Mouse (Mus musculus) fibroblast of lung, adult 2 months (primary cell): ENCODE results near the gene Slit1.

ENCODE experiments used
- DNase-seq: peaks from one replicate; pipeline ENCODE4 v3.0.0-alpha.2; 2011; ENCODE audit warnings: low read depth

The Slit1 gene

DNA sequence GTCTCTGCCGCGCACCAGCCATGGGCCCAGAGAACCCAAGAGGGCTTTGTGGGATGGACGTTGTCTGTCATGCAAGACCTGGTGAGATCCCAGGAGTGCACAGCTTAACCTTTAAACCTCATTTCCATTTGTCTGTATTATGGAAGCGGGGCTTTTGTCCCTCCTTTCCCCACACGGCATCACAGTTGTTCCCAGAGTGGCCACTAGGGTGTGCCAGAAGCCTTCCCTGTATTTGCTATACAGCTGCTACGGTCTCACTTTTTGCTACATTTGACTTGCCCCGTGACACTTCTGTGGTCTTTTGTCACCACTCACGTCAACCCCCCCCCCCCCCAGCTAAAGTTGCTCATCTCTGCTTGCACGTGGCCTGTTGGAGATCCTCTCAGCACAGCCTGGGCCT is 87.5 kb downstream of the Slit1 start:
- no peak for DNase-seq

DNA sequence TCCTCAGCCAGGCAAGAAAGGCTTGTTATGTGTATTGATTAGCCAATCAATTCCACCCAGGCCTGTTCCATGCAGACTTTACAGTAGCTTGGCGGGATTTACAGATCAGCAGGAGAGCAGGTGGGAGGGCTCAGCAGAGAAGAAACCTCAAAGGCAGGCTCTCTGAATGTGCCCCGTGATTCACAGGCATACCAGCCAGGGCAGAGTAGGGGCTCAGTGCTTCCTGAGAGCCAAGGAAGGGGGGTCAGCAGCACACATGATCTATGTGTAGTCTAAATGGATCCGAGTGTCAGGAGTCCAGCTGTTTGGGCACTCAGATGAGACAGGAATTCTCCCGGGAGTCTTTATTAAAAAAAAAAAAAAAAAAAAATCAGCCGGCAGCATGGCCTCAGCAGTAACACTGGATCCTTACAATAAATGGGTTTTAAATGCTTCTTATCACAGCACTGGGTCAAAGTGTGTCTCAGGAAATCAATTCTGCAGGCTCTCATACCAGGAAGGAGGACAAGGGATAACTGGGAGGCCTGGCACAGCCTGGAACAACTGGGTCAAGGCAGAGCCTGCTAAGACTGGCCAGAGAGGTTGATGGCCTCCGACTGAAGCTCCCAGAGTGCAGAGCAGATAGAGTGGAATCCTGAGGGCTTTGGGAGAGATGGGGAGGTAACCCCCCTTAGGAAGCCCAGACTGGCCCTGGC is 88.2 kb downstream of the Slit1 start:
- no peak for DNase-seq

DNA sequence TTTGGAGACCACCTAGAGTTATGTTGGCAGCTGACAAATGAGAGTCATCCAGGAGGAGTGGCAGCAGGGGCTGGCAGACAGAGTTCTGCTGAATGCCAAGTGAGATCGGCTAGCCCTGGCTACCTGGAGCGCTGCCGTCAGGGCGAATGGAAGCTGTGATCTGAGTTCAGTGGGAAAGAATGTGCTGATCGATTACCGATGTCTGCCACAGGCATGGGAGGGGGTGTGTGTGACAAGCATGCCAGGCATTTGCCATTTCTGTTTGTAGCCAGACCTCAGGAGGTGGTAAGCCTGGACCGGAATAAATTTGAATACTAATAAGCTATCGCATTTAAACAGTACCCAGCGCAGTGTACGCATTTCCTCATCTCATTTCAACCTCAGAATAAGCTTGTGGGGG is 91.5 kb downstream of the Slit1 start:
- no peak for DNase-seq

- DNase-seq = no peak
Measured at GRCm38 (mm10) chr19:41649394-41649793, 94.1 kb downstream of the Slit1 start.

GRCm38 (mm10) chr19:41646947-41647631 is 96.4 kb downstream of the Slit1 start:
- DNase-seq = no peak

- DNase-seq = no peak
Measured at GRCm38 (mm10) chr19:41643010-41643409, 100.5 kb downstream of the Slit1 start.

DNA sequence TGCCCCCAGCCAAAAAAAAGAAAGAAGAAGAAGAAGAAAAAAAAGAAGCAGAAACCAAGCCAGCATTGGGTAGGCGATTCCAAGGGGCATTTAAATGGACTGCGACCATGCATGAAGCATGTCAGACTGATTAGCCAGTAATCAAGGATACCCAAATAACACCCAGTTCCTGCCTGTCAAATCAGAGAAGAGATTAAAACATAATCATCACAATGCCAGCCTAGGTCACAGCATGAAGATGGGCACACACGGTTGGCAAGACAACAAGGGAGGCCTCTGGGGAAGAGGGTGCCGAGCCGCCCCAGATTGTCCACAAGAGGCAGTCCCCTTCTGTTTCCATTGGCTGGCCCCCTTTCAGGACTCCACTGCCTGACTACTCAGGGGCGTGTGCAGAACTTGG is 108.5 kb downstream of the Slit1 start:
- no peak for DNase-seq

DNA sequence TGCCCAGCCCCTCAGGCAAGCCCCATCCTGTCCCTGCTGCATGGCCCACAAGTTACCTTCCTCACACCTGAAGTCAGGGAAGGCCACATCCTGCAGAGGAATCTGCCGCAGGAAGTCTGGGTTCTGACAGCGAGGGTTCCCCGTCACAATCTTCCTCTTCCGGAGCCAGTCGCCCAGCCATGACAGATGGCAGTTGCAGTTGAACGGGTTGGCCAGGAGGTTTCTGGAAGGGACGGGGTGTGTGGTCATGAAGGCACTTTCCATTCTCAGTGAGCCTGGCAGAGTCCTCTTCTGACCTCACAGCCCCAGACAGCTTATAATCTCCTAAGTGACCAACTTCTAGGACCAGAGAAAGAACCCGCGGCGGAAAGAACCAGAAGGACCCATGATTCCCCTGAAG is 109.4 kb downstream of the Slit1 start:
- no peak for DNase-seq

DNA sequence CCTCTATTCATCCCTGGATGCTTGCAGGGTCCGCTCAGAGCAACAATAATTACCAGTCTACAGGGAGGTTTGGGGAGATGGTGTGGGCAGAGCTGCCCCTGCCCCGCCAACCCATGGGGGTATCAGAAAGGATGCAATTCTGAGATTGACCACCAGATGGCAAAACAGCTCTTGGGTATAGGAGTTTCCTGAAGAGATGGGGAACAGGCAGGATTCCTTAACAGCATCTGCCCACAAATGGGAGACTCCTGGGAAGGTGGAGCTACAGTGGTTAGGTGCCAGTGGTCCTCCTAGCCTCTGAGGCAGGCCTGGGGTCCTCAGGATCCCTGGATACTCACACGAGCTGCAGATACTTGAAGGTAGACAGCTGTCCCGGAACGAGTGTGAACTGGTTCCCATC is 113.9 kb downstream of the Slit1 start:
- no peak for DNase-seq

DNA sequence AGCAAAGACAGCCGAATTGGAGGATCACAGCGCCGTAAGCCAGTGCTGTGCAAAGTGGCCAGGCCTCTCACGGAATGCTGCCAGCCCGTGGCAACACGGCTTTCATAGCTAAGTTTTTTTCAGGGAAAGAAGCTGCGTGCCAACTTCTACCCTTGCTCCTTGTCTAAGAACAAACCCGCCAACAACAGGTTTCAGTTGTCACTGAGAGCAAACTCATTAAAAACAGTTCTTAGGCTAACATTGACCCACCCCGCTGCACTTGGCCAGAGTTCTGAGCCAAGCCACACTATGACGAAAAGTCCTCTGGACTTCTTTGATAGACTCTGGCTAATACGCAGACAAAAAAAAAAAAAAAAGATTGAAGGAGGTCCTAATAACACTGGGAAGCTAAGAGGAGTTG is 114.5 kb downstream of the Slit1 start:
- DNase-seq = no peak

GRCm38 (mm10) chr19:41620366-41621092 is 122.9 kb downstream of the Slit1 start:
- no peak for DNase-seq

- DNase-seq = no peak
Measured at GRCm38 (mm10) chr19:41618771-41619385, 124.6 kb downstream of the Slit1 start.

GRCm38 (mm10) chr19:41618153-41618657 is 125.3 kb downstream of the Slit1 start:
- DNase-seq = no peak

DNA sequence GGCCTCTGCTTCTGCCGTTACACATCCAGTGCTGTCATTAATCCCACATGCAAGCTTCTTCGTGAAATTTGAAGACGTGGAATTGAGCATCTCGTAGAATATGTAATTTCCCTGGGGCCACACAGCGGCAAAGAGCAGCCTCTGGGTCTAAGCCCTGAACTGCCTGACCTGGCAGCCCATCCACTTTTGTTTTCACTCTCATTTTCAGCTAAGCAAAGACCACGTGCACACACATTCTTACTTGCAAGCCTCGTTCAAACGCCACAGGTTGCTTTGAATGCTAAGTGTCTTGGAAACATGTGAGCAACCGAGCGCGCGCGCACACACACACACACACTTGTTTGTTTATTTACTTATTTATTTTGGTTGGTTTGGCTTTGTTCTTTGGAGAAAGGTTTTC is 126.4 kb downstream of the Slit1 start:
- DNase-seq = no peak

- DNase-seq = no peak
Measured at GRCm38 (mm10) chr19:41616274-41616673, 127.2 kb downstream of the Slit1 start.

- no peak for DNase-seq
Measured at GRCm38 (mm10) chr19:41615606-41616224, 127.8 kb downstream of the Slit1 start.

DNA sequence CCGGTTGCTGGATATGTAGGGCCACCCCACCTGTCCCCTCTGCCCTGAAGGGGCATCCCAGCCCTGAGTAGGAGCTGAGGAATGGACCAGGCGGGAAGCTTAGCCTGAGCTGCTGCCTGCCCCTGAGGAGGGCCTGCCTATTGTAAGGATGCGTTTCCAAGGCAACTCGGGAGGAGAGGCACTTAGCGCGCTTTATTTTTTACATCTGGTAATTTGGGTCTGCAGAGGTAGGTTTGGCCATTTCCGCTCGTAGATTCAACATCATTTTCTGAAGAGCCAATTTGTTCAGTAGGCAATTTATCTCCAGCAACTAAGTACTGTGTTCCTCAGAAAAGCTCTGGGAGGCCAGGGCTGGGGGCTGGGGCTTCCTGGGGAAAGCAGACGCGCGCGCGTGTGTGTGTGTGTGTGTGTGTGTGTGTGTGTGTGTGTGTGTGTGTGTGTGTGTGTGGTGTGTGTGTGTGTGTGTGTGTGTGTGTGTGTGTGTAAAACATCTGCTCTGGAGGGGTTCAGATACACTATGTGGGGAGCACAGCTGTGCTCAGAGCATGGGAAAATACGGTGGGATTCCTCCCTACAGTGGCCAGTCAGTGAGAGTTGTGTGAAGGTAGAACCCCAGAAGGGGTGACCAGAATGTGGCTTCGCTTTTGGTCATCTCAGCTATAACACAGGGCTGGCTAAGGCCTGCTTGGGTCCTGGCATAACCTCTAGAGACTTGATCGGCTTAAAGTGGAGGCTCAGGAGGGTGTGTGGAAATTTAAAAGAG is 130.0 kb downstream of the Slit1 start:
- no peak for DNase-seq

GRCm38 (mm10) chr19:41611683-41612082 is 131.8 kb downstream of the Slit1 start:
- no peak for DNase-seq

DNA sequence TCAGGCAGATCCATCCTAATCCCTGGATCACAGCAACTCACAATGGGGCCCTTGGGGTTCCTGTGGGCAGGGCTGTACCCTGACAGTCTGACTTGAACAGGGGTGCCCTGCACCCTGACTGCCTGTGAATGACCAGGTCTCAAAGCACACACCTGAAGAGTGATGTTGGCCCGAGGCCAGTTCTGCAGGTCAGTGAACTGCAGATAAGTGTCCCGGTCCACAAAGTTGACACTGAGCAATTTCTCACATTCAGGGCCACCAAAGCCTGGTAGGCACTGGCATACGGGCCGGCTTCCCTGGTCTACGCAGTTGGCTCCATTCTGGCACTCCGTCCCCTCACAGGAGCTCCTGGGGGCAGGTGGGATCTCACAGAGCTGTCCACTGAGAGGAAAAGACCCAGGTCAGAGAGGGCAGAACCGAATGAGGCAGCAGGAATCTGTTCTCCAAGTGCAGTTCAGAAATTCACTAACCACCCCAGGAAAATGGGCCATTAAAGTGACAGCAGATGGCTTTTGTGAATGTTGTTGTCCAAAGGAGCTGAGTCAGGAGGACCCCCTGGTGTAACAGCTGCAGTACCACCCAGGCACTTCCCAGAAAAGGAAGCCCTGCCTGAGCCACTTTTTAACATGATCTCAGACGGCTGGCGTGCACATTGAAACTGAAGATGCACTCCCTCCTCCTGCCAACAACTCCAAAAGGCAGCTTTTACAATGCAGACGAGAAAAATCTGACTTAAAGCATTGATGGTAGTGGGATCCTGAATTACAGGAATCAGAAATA is 137.1 kb downstream of the Slit1 start:
- no peak for DNase-seq

DNA sequence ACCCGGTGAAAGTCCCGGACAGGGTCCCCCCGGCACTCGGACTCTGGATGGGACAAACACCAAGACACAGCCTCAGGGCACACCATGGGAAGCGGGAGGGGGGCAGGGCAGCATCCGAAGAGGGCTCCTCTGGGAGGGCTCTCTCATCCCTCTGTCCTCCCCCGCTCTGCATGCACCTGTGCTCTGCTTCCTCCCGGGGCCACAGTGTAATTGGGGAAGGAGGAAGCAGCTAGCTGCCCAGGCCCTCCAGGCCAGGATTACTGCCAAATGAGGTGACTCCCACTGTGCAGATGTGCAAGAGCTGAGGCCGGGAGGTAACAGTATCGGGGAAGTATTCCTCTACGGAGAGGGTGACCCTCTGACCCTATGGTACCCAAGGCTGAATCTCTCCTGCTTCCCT is 142.8 kb downstream of the Slit1 start:
- DNase-seq = no peak
